Mouse (Mus musculus): ENCODE data around the gene Pappa2.

The Pappa2 gene

GRCm38 (mm10) chr1:158980390-158980789 lies at the start of gene Pappa2:
TSS of gene Pappa2 (minus strand) at chr1:158980490.
- no peak for DNase-seq (ENCODE audit: low read depth, low spot score)

- DNase-seq (ENCODE audit: low read depth, low spot score): no peak
These were observed 48.8 kb upstream of the Pappa2 start for GRCm38 (mm10) chr1:159029106-159029505.

GRCm38 (mm10) chr1:159014940-159015660 lies 34.8 kb upstream of the Pappa2 start:
- DNase-seq (ENCODE audit: low read depth, low spot score): no peak

- no peak for DNase-seq (ENCODE audit: low read depth, low spot score)
These were observed 6.8 kb upstream of the Pappa2 start for GRCm38 (mm10) chr1:158987042-158987441.

- no peak for DNase-seq (ENCODE audit: low read depth, low spot score)
These were observed 17.9 kb downstream of the Pappa2 start for GRCm38 (mm10) chr1:158962340-158962739.

- DNase-seq (ENCODE audit: low read depth, low spot score): no peak
These were observed 19.3 kb downstream of the Pappa2 start for GRCm38 (mm10) chr1:158960984-158961383.

GRCm38 (mm10) chr1:158960549-158960948 lies 19.7 kb downstream of the Pappa2 start:
- DNase-seq (ENCODE audit: low read depth, low spot score): no peak

- no peak for DNase-seq (ENCODE audit: low read depth, low spot score)
These were observed 23.9 kb downstream of the Pappa2 start for GRCm38 (mm10) chr1:158956361-158956760.

- DNase-seq (ENCODE audit: low read depth, low spot score): no peak
These were observed 25.5 kb downstream of the Pappa2 start for GRCm38 (mm10) chr1:158954785-158955184.

GRCm38 (mm10) chr1:158953479-158954207 lies 26.6 kb downstream of the Pappa2 start:
- peak; percentile 28 for DNase-seq (ENCODE audit: low read depth, low spot score)

GRCm38 (mm10) chr1:158949041-158949440 lies 31.2 kb downstream of the Pappa2 start:
- no peak for DNase-seq (ENCODE audit: low read depth, low spot score)

GRCm38 (mm10) chr1:158947981-158948735 lies 32.1 kb downstream of the Pappa2 start:
- no peak for DNase-seq (ENCODE audit: low read depth, low spot score)

GRCm38 (mm10) chr1:158944936-158945335 lies 35.4 kb downstream of the Pappa2 start:
- no peak for DNase-seq (ENCODE audit: low read depth, low spot score)

- no peak for DNase-seq (ENCODE audit: low read depth, low spot score)
These were observed 37.4 kb downstream of the Pappa2 start for GRCm38 (mm10) chr1:158942864-158943263.

- no peak for DNase-seq (ENCODE audit: low read depth, low spot score)
These were observed 39.3 kb downstream of the Pappa2 start for GRCm38 (mm10) chr1:158940966-158941365.

GRCm38 (mm10) chr1:158934447-158934846 lies 45.8 kb downstream of the Pappa2 start:
- DNase-seq (ENCODE audit: low read depth, low spot score): no peak

- DNase-seq (ENCODE audit: low read depth, low spot score): no peak
These were observed 49.0 kb downstream of the Pappa2 start for GRCm38 (mm10) chr1:158931202-158931827.

GRCm38 (mm10) chr1:158929369-158929768 lies 50.9 kb downstream of the Pappa2 start:
- DNase-seq (ENCODE audit: low read depth, low spot score): no peak

GRCm38 (mm10) chr1:158920451-158920850 lies 59.8 kb downstream of the Pappa2 start:
- DNase-seq (ENCODE audit: low read depth, low spot score): no peak

GRCm38 (mm10) chr1:158918890-158919289 lies 61.4 kb downstream of the Pappa2 start:
- no peak for DNase-seq (ENCODE audit: low read depth, low spot score)

- no peak for DNase-seq (ENCODE audit: low read depth, low spot score)
These were observed 63.2 kb downstream of the Pappa2 start for GRCm38 (mm10) chr1:158917067-158917466.

GRCm38 (mm10) chr1:158915592-158915991 lies 64.7 kb downstream of the Pappa2 start:
- no peak for DNase-seq (ENCODE audit: low read depth, low spot score)

Data from retina, adult 2 months (tissue).